Mouse (Mus musculus) cerebellum, adult 2 months (tissue): Measurements from ENCODE around the gene Ttc14.

Experiments
- CTCF ChIP-seq: fragments of 200-500 bp; IDR thresholded peaks from 2 replicates; pipeline ENCODE4 v1.5.1; 2011; ENCODE audit warnings: low read depth, mild to moderate bottlenecking, control low read depth, low read length, moderate library complexity, borderline replicate concordance; ENCODE audit not compliant: insufficient read depth
- POLR2A ChIP-seq: fragments of 200-500 bp; IDR thresholded peaks from 2 replicates; pipeline ENCODE4 v1.6.1; 2011; ENCODE audit warnings: low read length, control low read depth, borderline replicate concordance; ENCODE audit not compliant: insufficient read depth

GRCm38 (mm10) chr3:33858939-33859338, 59.3 kb downstream of the Ttc14 start:
- TF ChIP-seq CTCF (no peak), POLR2A (no peak)
